In the genomic region with DNA sequence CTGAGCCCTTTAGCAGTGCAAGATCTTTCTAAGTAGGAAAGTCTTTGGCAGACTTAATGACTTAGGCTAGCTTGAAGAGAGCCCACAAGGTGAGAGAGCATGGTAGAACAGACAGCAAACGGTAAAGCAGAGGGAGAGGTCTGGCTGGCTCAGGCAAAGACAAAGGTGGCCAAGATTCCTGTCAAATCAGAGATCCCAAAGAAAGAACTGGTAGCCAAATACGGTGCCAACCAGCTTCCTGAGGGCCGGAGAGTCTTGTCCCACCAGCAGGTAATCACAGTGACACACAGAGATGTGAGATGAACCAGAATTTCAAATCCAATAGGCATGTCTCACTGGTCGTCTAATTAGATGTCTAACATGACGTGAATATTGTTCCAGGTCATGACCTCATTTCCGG, we compare ENCODE assay signal across 34 mouse cellular contexts. TPM values are rescaled to one million over a fixed set of nuclear protein-coding genes. Genes with fewer than 3 reads are reported as not detected.
"Had no signal": no experiment of that assay in that cellular context is flagged by ENCODE, and none has a peak within 500 bp of the region (broad histone marks: within the 10 kb centered on the region; RNA-seq: fewer than 3 reads in every experiment).

No protein-coding gene starts in this region.

- ATAC-seq: liver, embryonic 12.5 days; liver, postnatal 0 days; lung, postnatal 0 days; midbrain, embryonic 13.5 days; midbrain, embryonic 15.5 days; midbrain, embryonic 16.5 days had no signal

- DNase-seq: left cerebral cortex, postnatal 4 days; liver; liver, embryonic 13.5 days; lung, adult 18-20 months; lung, adult 2 months; lung, embryonic 14.5 days; lung, postnatal 10 days; lung, postnatal 14 days; lung, postnatal 36 days; lung, postnatal 4 days had no signal

- H3K27me3 ChIP-seq: limb, embryonic 12.5 days; limb, embryonic 13.5 days; limb, embryonic 15.5 days; liver, embryonic 12.5 days; liver, embryonic 13.5 days; liver, embryonic 15.5 days; lung, embryonic 15.5 days; megakaryocyte, embryonic 14.5 days; midbrain, embryonic 12.5 days; midbrain, embryonic 13.5 days; midbrain, embryonic 15.5 days; neural tube, embryonic 12.5 days; neural tube, embryonic 13.5 days had no signal

- H3K27ac ChIP-seq: limb, embryonic 10.5 days; limb, embryonic 12.5 days; limb, embryonic 13.5 days; limb, embryonic 15.5 days; liver, embryonic 12.5 days; liver, embryonic 13.5 days; liver, embryonic 14.5 days; liver, embryonic 15.5 days; lung, embryonic 15.5 days; macrophage; midbrain, embryonic 10.5 days; midbrain, embryonic 12.5 days; midbrain, embryonic 13.5 days; midbrain, embryonic 15.5 days; neural tube, embryonic 12.5 days; neural tube, embryonic 13.5 days had no signal

- H3K36me3 ChIP-seq: limb, embryonic 10.5 days; limb, embryonic 12.5 days; limb, embryonic 13.5 days; limb, embryonic 15.5 days; liver, embryonic 12.5 days; liver, embryonic 13.5 days; liver, embryonic 15.5 days; lung, embryonic 15.5 days; midbrain, embryonic 10.5 days; midbrain, embryonic 12.5 days; midbrain, embryonic 13.5 days; midbrain, embryonic 15.5 days; neural tube, embryonic 12.5 days; neural tube, embryonic 13.5 days had no signal

- H3K4me2 ChIP-seq: limb, embryonic 12.5 days; limb, embryonic 13.5 days; limb, embryonic 15.5 days; liver, embryonic 11.5 days; liver, embryonic 12.5 days; liver, embryonic 13.5 days; liver, embryonic 15.5 days; lung, embryonic 14.5 days; lung, embryonic 15.5 days; midbrain, embryonic 12.5 days; midbrain, embryonic 13.5 days; midbrain, embryonic 15.5 days; neural tube, embryonic 12.5 days; neural tube, embryonic 13.5 days had no signal

- H3K4me3 ChIP-seq: limb, embryonic 10.5 days; limb, embryonic 12.5 days; limb, embryonic 13.5 days; limb, embryonic 15.5 days; liver, embryonic 12.5 days; liver, embryonic 13.5 days; liver, embryonic 15.5 days; lung, embryonic 15.5 days; megakaryocyte, embryonic 14.5 days; midbrain, embryonic 10.5 days; midbrain, embryonic 12.5 days; midbrain, embryonic 13.5 days; midbrain, embryonic 15.5 days; myocyte; neural tube, embryonic 12.5 days; neural tube, embryonic 13.5 days had no signal

- H3K9me3 ChIP-seq: limb, embryonic 10.5 days; limb, embryonic 12.5 days; limb, embryonic 13.5 days; limb, embryonic 15.5 days; liver, embryonic 13.5 days; liver, embryonic 15.5 days; lung, embryonic 15.5 days; midbrain, embryonic 10.5 days; midbrain, embryonic 12.5 days; midbrain, embryonic 13.5 days; midbrain, embryonic 15.5 days; neural tube, embryonic 12.5 days; neural tube, embryonic 13.5 days had no signal

- H3K4me1 ChIP-seq: limb, embryonic 10.5 days; liver, embryonic 12.5 days; liver, embryonic 13.5 days; liver, embryonic 15.5 days; lung, embryonic 15.5 days; midbrain, embryonic 10.5 days; midbrain, embryonic 12.5 days; midbrain, embryonic 13.5 days; midbrain, embryonic 15.5 days; neural tube, embryonic 12.5 days; neural tube, embryonic 13.5 days had no signal

- H3K9ac ChIP-seq: limb, embryonic 12.5 days; limb, embryonic 13.5 days; limb, embryonic 15.5 days; liver, embryonic 12.5 days; liver, embryonic 13.5 days; liver, embryonic 14.5 days; liver, embryonic 15.5 days; liver, postnatal 0 days; lung, embryonic 14.5 days; lung, embryonic 15.5 days; midbrain, embryonic 12.5 days; midbrain, embryonic 13.5 days; midbrain, embryonic 15.5 days; neural tube, embryonic 12.5 days; neural tube, embryonic 13.5 days had no signal

RNA-seq across cellular contexts. Expression of a gene that starts 40.6 kb away (rescaled TPM):
- total RNA-seq: megakaryocyte, adult 5-6 weeks; monocyte, adult 5-6 weeks had no signal
- polyA plus RNA-seq: macrophage; midbrain, embryonic 10.5 days; myocyte; neural tube, embryonic 11.5 days had no signal
